Mouse (Mus musculus): ENCODE measurements around the gene Phactr2.

Phactr2 gene

GRCm38 (mm10) chr10:13162031-13162430, 312.2 kb downstream of the Phactr2 start:
- no peak for DNase-seq (ENCODE audit: low spot score in 2 of 2)

DNA sequence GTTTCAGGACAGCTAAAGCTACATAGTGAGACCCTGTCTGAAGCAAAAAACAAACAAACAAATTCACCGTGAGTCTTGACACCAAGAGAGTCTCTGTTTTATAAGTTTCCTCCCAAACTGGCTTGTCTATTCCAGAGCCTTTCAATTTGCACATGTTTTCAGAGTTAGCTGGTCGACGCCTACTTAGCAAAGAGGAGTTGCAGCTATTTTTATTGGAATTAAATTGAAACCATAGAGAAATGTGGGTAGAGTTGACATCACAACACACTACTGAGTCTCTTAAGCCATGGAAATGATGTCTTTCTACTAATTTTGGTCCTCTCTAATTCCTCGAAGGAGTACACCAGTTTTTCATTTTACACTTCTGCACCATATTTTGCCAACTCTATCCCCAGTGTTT, 313.3 kb downstream of the Phactr2 start:
- no peak for DNase-seq (ENCODE audit: low spot score in 2 of 2)
